Mouse (Mus musculus) stomach, embryonic 16.5 days (tissue): ENCODE data around the gene Dscaml1. TPM values are rescaled to one million over a fixed set of nuclear protein-coding genes. Genes with fewer than 3 reads are reported as not detected.
A peak's percentile ranks its signal among the peaks of the same experiment; 100 is the strongest.

ENCODE experiments used
- ATAC-seq: fragments of 200-750 bp; cut with Nextera tagmentation; 2 replicates; pipeline ENCODE4 v1.8.0; 2017; ENCODE audit warnings: moderate number of reproducible peaks, moderate TSS enrichment; ENCODE audit not compliant: insufficient read depth, low FRiP score
- H3K27ac ChIP-seq: fragments of 300-500 bp; sonication (generic); 2 replicates; pipeline ENCODE4 v1.5.1; 2014; ENCODE audit warnings: low read length
- H3K27me3 ChIP-seq: fragments of 300-500 bp; sonication (generic); 2 replicates; pipeline ENCODE4 v1.6.1; 2014; ENCODE audit warnings: low read length, control low read depth, mixed read lengths; ENCODE audit not compliant: control insufficient read depth, insufficient read depth
- H3K36me3 ChIP-seq: fragments of 300-500 bp; sonication (generic); 2 replicates; pipeline ENCODE4 v1.6.1; 2014; ENCODE audit warnings: low read length; ENCODE audit not compliant: control insufficient read depth, insufficient read depth
- H3K4me1 ChIP-seq: fragments of 300-500 bp; sonication (generic); 2 replicates; pipeline ENCODE4 v1.6.1; 2014; ENCODE audit warnings: low read length, control low read depth, mixed read lengths; ENCODE audit not compliant: control insufficient read depth, insufficient read depth
- H3K4me2 ChIP-seq: fragments of 300-500 bp; sonication (generic); 2 replicates; pipeline ENCODE4 v1.6.1; 2014; ENCODE audit warnings: low read depth, low read length, mixed read lengths
- H3K4me3 ChIP-seq: fragments of 300-500 bp; sonication (generic); replicated peaks from 2 replicates; pipeline ENCODE4 v1.5.1; 2014; ENCODE audit warnings: mild to moderate bottlenecking, low read length
- H3K9ac ChIP-seq: fragments of 300-500 bp; sonication (generic); 2 replicates; pipeline ENCODE4 v1.6.1; 2014; ENCODE audit warnings: low read length
- H3K9me3 ChIP-seq: fragments of 300-500 bp; sonication (generic); replicated peaks from 2 replicates; pipeline ENCODE4 v1.6.1; 2016; ENCODE audit warnings: low read length, control low read depth; ENCODE audit not compliant: control insufficient read depth
- WGBS: fragments of 180-500 bp; shearing (Covaris S2); extraction: QIAGEN DNeasy Blood & Tissue Kit; methylation state at CpG from one replicate; pipeline ENCODE4 v1.1.7; 2014; 5-methylcytosine and 5-hydroxymethylcytosine counted together
- polyA plus RNA-seq: library from polyadenylated mRNA; unstranded; fragments of >200 nt; fragmentation: Nextera tagmentation; extraction: Ambion mirVana; gene quantifications from 2 replicates; pipeline ENCODE4 v1.2.1, GENCODE M21; 2015

Gene Dscaml1
- polyA plus RNA-seq, 1 experiment from 2014 or later = 0.30 TPM

- ATAC-seq = no peak
- Histone ChIP-seq H3K9me3 (no peaks in the 10 kb centered on the region), H3K27ac (no peak overlapping the region), H3K9ac (no peak overlapping the region), H3K27me3 (no peaks in the 10 kb centered on the region), H3K4me3 (no peak overlapping the region), H3K4me2 (no peak overlapping the region), H3K4me1 (no peaks in the 10 kb centered on the region), H3K36me3 (no peaks in the 10 kb centered on the region)
- 74% methylated on average over 12 of the region's 12 CpGs for WGBS
Measured at GRCm38 (mm10) chr9:45783249-45784069, 357.0 kb downstream of the Dscaml1 start.

DNA sequence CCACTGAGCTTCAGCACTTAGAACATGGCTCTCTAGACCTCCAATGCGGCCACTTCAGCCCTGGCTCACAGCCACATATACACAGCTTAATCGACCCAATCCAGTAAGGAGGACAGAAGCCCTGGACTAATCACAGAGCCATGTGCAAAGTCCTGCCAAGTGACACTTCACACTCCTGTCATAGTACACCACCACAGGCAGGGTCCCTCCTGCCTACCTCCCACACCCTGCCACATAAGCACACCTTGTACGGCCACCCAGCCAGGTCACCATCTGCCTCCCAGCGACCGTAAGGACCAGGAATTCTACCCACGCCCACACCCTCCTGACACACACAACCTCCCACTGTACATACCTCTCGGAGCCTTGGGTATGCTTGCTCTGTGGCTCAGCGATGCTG is 360.6 kb downstream of the Dscaml1 start:
- Histone ChIP-seq H3K4me3 (no peak overlapping the region), H3K36me3 (0 out of 2 replicates have a peak, but pooled peaks cover 3% of the 10 kb centered on the region), H3K4me1 (no peaks in the 10 kb centered on the region), H3K27ac (no peak overlapping the region), H3K27me3 (no peaks in the 10 kb centered on the region), H3K4me2 (no peak overlapping the region), H3K9ac (no peak overlapping the region), H3K9me3 (no peaks in the 10 kb centered on the region)
- no peak; the same call in 1 of the 2 replicates for ATAC-seq
- WGBS = 78% methylated on average over 8 of the region's 8 CpGs

DNA sequence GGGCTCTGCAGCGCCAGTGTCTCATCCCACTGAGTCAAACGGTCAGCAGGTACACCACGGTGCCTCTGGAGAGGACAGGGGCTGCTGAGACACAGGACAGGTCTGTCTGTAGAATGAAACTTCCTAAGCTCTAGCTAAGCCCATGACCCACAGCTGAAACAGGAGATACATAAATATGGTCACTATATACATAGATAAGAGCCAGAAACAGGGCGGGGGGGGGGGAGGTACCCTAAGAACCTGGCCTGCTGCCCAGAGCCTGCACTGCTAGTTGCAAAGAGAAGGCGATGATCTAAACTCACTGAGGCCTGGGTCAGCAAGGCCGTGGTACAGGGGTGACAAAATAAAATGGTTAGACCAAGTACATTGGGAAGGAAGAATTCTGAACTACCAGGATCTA is 361.1 kb downstream of the Dscaml1 start:
- no peak for ATAC-seq
- 0 out of 2 replicates have a peak overlapping the region, but pooled peaks have one; percentile 24 for H3K9ac ChIP-seq
- 52% methylated on average over 6 of the region's 6 CpGs for WGBS

GRCm38 (mm10) chr9:45788405-45788804 is 362.0 kb downstream of the Dscaml1 start:
- ATAC-seq = no peak
- 52% methylated on average over 5 of the region's 5 CpGs for WGBS
- no peaks in the 10 kb centered on the region for H3K4me1 ChIP-seq

More for the DNA sequence above, 361.1 kb downstream of the Dscaml1 start:
- H3K4me1 ChIP-seq = no peaks in the 10 kb centered on the region
- 0 out of 2 replicates have a peak, but pooled peaks cover 3% of the 10 kb centered on the region for H3K36me3 ChIP-seq
- no peak overlapping the region for H3K4me2 ChIP-seq
- H3K27me3 ChIP-seq = no peaks in the 10 kb centered on the region
- H3K9me3 ChIP-seq = no peaks in the 10 kb centered on the region
- no peak overlapping the region for H3K4me3 ChIP-seq
- H3K27ac ChIP-seq = no peak overlapping the region

GRCm38 (mm10) chr9:45791456-45792142 is 365.2 kb downstream of the Dscaml1 start:
- Histone ChIP-seq H3K9me3 (no peaks in the 10 kb centered on the region), H3K27me3 (no peaks in the 10 kb centered on the region), H3K36me3 (0 out of 2 replicates have a peak, but pooled peaks cover 3% of the 10 kb centered on the region), H3K27ac (no peak overlapping the region), H3K4me2 (no peak overlapping the region), H3K9ac (no peak overlapping the region), H3K4me3 (no peak overlapping the region), H3K4me1 (no peaks in the 10 kb centered on the region)
- 84% methylated on average over 8 of the region's 8 CpGs for WGBS
- ATAC-seq = no peak

More at GRCm38 (mm10) chr9:45788405-45788804, 362.0 kb downstream of the Dscaml1 start:
- Histone ChIP-seq H3K27me3 (no peaks in the 10 kb centered on the region), H3K9me3 (no peaks in the 10 kb centered on the region), H3K4me3 (no peak overlapping the region), H3K9ac (no peak overlapping the region), H3K36me3 (0 out of 2 replicates have a peak, but pooled peaks cover 3% of the 10 kb centered on the region), H3K4me2 (no peak overlapping the region), H3K27ac (no peak overlapping the region)

DNA sequence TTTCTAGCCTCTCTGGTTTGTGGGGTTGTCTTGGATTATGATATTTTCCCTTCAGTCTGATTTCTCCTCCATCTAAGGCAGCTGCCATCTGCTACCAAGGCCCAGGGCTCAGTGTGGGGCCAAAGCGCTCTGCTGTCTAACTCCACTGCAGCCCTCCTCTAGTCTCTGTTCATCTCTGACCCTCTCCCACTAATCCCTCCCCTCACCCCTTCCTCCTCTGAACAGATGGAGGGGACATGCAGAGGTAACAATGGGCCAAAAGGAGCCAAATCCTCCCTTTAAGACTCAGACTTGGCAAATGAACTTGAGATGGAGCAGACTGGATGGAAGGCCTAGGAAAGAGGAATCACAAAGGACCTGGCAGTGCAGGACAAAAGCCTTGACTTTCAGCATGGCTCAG is 365.8 kb downstream of the Dscaml1 start:
- H3K4me1 ChIP-seq = no peaks in the 10 kb centered on the region
- no peaks in the 10 kb centered on the region for H3K27me3 ChIP-seq
- no peak overlapping the region for H3K4me2 ChIP-seq
- no peak for ATAC-seq
- no peaks in the 10 kb centered on the region for H3K9me3 ChIP-seq
- no peak overlapping the region for H3K4me3 ChIP-seq
- H3K36me3 ChIP-seq = 0 out of 2 replicates have a peak, but pooled peaks cover 3% of the 10 kb centered on the region
- WGBS = 96% methylated on average over 1 of the region's 1 CpGs
- no peak overlapping the region; the same call in 1 of the 2 replicates for H3K9ac ChIP-seq
- H3K27ac ChIP-seq = no peak overlapping the region

DNA sequence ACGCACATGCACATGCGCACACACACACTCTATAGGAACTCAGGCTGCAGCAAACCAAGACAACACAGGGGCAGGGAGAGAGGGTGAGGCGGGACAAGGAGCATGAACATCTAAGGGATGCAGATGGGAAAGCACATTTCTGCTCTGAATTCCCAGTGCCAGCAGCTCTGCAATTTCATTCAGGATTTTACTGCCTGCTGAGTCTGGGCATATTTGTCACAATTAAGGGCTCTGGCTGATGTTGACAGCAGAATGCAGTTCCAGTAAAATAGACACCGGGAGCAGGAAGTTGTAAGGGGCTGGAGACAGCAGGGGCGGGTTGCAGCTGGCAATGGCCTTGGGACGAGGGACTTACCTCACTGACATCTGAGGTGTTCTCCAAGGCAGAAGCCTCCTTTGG is 367.3 kb downstream of the Dscaml1 start:
- Histone ChIP-seq H3K9ac (no peak overlapping the region), H3K4me2 (no peak overlapping the region), H3K4me1 (no peaks in the 10 kb centered on the region), H3K9me3 (no peaks in the 10 kb centered on the region), H3K4me3 (no peak overlapping the region), H3K36me3 (0 out of 2 replicates have a peak, but pooled peaks cover 3% of the 10 kb centered on the region), H3K27me3 (no peaks in the 10 kb centered on the region), H3K27ac (no peak overlapping the region)
- WGBS = 90% methylated on average over 6 of the region's 6 CpGs
- ATAC-seq = no peak

GRCm38 (mm10) chr9:45795722-45796121 is 369.3 kb downstream of the Dscaml1 start:
- H3K27me3 ChIP-seq = no peaks in the 10 kb centered on the region
- no peak overlapping the region for H3K27ac ChIP-seq
- no peak overlapping the region for H3K4me3 ChIP-seq
- ATAC-seq = no peak
- H3K4me2 ChIP-seq = no peak overlapping the region
- H3K9ac ChIP-seq = no peak overlapping the region
- 0 out of 2 replicates have a peak, but pooled peaks cover 3% of the 10 kb centered on the region for H3K36me3 ChIP-seq
- H3K4me1 ChIP-seq = no peaks in the 10 kb centered on the region
- no peaks in the 10 kb centered on the region for H3K9me3 ChIP-seq
- WGBS = 76% methylated on average over 5 of the region's 5 CpGs

- H3K36me3 ChIP-seq = no peaks in the 10 kb centered on the region
- no peak overlapping the region for H3K4me3 ChIP-seq
- ATAC-seq = no peak
- WGBS = 84% methylated on average over 3 of the region's 3 CpGs
- no peaks in the 10 kb centered on the region for H3K4me1 ChIP-seq
- H3K9me3 ChIP-seq = no peaks in the 10 kb centered on the region
- no peaks in the 10 kb centered on the region for H3K27me3 ChIP-seq
- H3K27ac ChIP-seq = no peak overlapping the region
- H3K9ac ChIP-seq = no peak overlapping the region
- no peak overlapping the region for H3K4me2 ChIP-seq
Measured at GRCm38 (mm10) chr9:45797271-45797670, 370.8 kb downstream of the Dscaml1 start.
